Mouse (Mus musculus) regulatory T cell (primary cell): ENCODE measurements around the gene Sirt3.
"Not testable (repeated sequence)": the region's sequence is repeated elsewhere in the genome, so short reads cannot be mapped to it uniquely, and the experiment has no call there.

Experiments used
- in situ Hi-C: fragments of 300-600 bp; cut with MboI, MseI; formaldehyde crosslinking; loops from one replicate; pipeline ENCODE4 v1.15.1; 2025; ENCODE audit warnings: high pct_unique_total_duplicates

Gene Sirt3

GRCm38 (mm10) chr7:140897863-140898262 lies 15.8 kb upstream of the Sirt3 start:
- in situ Hi-C loops, result no loop called here

DNA sequence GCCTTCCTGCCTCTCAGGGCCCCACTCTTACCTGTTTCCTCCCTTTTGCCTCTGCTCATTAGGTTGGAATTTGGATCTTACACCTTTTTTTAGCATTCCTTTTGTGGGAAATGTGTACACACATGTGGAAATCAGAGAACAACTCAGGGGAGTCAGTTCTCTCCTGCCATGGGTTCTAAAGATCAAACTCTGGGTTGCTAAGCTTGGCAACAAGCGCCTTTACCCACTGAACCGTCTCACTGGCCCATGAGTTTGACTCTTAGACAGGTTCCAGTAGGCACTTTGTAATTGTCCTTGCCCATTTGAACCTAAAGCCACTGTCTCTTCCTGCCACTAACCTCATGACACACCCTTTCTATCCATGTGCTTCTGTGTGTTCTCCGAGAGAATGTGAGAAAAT lies 12.5 kb upstream of the Sirt3 start:
- in situ Hi-C loops, result no loop called here

DNA sequence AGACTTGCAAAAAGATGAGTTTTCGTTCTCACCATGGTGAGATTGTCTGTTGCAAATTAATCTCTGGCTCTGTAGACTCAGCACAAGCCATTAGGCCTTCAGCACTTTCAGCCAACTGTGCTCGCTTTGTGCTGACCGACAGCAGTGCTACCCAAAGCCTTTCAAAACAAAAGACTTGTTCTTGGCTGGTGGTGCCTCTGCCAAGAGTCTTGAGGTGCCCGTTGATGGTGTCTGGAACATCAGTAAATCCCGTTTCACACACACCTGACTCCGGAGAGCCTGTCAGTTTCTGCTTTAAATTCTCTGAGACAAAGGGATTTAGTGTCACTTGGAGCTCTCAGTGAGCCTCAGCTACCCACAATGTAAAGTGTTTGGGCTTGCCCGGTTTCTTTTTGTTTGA lies 11.9 kb upstream of the Sirt3 start:
- in situ Hi-C loops, result no loop called here

DNA sequence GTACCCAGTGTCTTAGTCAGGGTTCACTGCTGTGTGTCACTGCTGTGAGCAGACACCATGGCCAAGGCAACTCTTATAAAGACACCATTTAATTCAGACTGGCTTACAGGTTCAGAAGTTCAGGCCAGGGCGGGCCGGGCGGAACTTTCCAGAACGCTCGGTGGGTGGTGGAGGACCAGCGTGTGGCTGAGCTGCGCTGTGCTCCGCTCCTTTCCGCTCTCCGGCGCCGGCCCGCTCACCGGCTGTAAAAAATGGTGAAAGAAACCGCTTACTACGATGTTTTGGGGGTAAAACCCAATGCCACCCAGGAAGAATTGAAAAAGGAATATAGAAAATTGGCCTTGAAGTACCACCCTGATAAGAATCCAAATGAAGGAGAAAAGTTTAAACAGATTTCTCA lies 8.5 kb upstream of the Sirt3 start:
- in situ Hi-C loops, result not testable (repeated sequence)

DNA sequence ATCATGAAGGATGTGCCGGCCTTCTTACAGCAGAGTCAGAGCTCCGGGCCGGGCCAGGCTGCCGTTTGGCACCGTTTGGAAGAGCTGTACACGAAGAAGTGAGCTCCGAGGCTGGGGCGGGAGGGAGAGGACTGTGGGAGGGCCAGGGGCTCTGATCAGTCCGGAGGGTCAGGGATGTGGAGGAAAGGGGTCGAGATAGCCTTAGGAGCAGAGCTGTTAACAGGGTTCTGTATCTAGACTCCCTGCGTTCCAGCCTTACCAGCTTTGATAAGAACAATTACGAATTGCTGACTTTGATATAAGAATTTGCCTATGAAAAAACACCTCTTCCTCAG lies 327 bp upstream of the Sirt3 start:
- in situ Hi-C loops, result loop anchor here (10.0 kb wide), 1 partner anchor 748 kb away; the partner anchor contains the start of gene Mtg1

GRCm38 (mm10) chr7:140880865-140881515 lies 1.1 kb downstream of the Sirt3 start:
- in situ Hi-C loops, result loop anchor here (10.0 kb wide), 1 partner anchor 746 kb away; the partner anchor contains the start of gene Mtg1

- in situ Hi-C loops, result loop anchor here (10.0 kb wide), 1 partner anchor 746 kb away; the partner anchor contains the start of gene Mtg1
These were observed 1.7 kb downstream of the Sirt3 start for GRCm38 (mm10) chr7:140880419-140880818.

- in situ Hi-C loops, result no loop called here
These were observed 2.8 kb downstream of the Sirt3 start for GRCm38 (mm10) chr7:140879355-140879754.

DNA sequence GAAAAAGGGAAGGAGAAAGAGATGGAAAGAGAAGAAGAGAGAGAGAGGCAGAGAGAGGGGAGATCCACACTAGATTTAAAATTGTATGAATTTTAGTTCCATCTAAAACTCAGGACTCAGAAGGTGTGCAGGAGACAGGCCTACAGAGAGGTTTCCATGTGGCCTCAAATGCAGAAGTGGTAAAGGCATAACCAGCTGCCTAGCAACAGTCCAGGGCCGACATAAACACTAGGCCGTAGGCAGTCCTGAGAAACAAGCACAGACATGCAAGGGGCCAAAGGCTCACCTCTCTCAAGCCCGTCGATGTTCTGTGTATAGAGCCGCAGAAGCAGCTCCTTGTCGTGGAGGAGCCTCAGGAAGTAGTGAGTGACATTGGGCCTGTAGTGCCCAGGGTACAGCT lies 4.7 kb downstream of the Sirt3 start:
- in situ Hi-C loops, result no loop called here

DNA sequence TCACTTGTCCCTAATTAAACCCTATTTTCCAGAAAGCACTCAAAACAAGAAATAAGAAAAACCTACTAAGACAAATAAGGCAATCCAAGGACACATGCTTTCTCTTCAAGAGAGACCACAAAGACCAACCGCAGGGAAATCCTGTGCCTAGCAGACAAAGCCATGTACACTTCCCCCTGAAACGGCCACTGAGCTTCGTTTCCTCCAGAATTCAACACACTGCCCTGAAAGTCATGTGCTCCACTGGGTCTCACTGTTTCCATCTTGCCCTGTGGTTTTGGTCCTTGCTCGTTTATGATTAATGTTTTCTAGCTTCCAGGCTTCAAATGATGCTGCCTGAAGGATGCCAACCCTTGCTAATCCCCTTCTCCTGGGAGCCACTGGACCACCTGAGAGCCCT lies 7.9 kb downstream of the Sirt3 start:
- in situ Hi-C loops, result no loop called here

GRCm38 (mm10) chr7:140864761-140865160 lies 17.3 kb downstream of the Sirt3 start:
- in situ Hi-C loops, result no loop called here

GRCm38 (mm10) chr7:140860728-140861127 lies 21.4 kb downstream of the Sirt3 start:
- in situ Hi-C loops, result no loop called here

GRCm38 (mm10) chr7:140859997-140860396 lies 22.1 kb downstream of the Sirt3 start:
- in situ Hi-C loops, result no loop called here

- in situ Hi-C loops, result no loop called here
These were observed 23.4 kb downstream of the Sirt3 start for GRCm38 (mm10) chr7:140858746-140859145.

DNA sequence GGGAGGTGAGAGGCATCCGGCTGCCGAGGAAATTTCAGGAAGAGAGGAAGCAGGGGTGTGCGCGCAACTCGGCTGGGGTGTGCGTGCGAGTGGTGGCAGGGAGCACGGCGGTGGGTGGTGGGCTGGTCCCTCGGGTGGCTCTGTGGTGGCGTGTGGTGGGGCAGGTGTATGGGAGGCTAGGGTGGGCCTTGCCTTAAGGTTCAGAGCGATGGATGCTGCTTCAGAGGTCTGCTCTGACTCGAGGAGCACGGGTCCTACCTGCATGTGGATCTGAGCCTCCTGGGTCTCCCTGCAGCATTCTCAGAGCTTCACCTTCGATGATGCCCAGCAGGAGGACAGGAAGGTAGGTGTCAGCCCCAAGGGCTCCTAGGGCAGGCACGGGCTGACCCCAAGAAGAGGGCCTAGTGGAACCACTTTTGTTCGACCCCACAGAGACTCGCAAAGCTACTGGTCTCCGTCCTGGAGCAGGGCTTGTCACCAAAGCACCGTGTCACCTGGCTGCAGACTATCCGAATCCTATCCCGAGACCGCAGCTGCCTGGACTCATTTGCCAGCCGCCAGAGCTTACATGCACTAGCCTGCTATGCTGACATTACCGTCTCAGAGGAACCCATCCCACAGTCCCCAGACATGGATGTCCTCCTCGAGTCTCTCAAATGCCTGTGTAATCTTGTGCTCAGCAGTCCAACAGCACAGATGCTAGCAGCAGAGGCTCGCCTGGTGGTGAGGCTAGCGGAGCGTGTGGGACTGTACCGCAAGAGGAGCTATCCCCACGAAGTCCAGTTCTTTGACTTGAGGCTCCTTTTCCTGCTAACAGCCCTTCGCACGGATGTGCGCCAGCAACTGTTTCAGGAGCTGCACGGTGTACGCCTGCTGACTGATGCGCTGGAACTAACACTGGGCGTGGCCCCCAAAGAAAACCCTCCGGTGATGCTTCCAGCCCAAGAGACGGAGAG lies 24.3 kb downstream of the Sirt3 start, which contains the start of gene Bet1l:
Bet1l (minus strand) TSS at position 28 of the 956 bp plus-strand sequence.
- in situ Hi-C loops, result no loop called here

DNA sequence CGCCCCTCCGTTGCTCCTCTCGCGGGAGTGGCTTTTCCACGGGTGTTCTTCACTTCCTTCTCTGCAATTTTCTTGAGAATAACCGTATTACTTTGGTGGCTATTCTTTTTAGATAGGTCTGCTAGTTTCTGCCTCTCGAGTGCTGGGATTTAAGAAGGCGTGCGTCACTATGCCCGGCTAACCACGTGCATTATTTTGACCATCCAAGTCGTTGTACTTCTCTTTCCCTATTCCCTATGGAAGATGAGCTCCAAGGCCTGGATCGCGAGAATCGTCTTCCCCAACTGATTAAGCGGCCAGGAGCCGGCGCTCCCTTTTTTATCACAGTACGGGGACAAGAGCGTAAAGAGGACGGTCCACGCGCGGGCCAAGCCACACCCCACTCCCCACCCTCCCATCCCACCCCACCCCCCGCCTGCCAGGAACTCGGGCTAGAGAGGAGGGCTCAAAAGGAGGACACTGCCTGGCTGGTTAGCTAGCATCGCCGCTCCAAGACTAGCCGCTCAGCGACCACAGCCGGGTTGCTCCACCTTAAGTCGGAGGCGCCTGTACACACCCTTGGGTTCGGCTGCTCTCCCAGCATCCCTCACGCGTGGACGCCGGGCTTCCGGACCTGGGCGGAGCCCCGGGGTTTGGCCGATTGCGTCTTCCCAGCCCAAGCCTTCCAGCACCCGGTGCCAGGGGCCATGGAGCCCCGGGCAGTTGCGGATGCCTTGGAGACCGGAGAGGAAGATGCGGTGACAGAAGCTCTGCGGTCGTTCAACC lies 25.1 kb downstream of the Sirt3 start, which contains the start of gene Ric8a:
Ric8a (plus strand) TSS at position 173 of the 765 bp plus-strand sequence.
- in situ Hi-C loops, result no loop called here

- in situ Hi-C loops, result no loop called here
These were observed 26.0 kb downstream of the Sirt3 start, which contains the start of gene Gm45785 for GRCm38 (mm10) chr7:140855860-140856784. Gm45785 (minus strand) TSS chr7:140856331.

DNA sequence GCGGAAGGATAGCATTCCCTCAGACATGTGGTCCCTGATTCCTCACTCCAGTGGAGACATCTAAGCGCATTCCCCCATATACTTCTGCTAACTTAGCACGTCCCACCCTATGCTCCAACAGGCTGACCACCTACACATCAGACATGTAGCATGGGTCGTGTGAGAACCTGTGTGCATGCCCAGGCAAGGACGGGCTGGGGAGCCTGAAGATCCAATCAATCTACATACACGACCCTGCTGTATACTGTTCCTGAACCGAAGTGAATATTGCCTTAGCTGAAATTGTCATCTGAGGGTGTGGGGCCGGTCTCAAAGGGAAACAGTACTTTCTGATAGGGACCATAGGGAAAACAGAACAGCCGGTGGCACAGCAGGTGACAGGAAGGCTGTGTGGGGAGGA lies 26.9 kb downstream of the Sirt3 start:
- in situ Hi-C loops, result no loop called here

GRCm38 (mm10) chr7:140854483-140854882 lies 27.6 kb downstream of the Sirt3 start:
- in situ Hi-C loops, result no loop called here

- in situ Hi-C loops, result no loop called here
These were observed 28.7 kb downstream of the Sirt3 start for GRCm38 (mm10) chr7:140853386-140853785.

DNA sequence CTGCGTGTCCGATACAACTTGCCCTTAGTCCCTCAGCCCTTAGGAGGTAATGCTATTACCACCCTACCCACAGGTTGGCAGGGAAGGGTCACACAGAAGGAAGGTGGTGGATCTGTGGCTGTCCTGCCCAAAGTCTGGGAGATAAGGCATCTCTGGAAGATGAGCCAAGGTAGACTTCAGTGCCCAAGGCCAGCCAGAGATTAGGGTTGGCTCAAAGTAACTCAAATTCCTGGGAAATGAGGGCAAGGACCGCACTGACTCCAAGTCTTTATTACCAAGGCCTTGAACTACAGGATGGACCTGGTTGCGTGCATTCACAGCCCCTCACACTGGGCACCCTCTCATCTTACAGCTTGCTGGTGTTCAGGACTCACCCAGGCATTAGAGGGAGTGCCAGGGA lies 30.2 kb downstream of the Sirt3 start:
- in situ Hi-C loops, result no loop called here
